Mouse (Mus musculus) bone marrow macrophage, adult 2 months (primary cell): Measurements from ENCODE around the gene Tekt3.

Experiments used
- CTCF ChIP-seq: IDR thresholded peaks from 2 replicates; pipeline ENCODE4 v1.5.1; 2012; ENCODE audit warnings: low read depth, mild to moderate bottlenecking, low read length, moderate library complexity
- POLR2A ChIP-seq: IDR thresholded peaks from 2 replicates; pipeline ENCODE4 v1.6.1; 2012; ENCODE audit warnings: mild to moderate bottlenecking, low read depth, low read length, borderline replicate concordance

GRCm38 (mm10) chr11:63122249-63122648 is 60.8 kb downstream of the Tekt3 start:
- no peak for TF ChIP-seq POLR2A
- no peak for TF ChIP-seq CTCF
